Mouse (Mus musculus) neural tube, embryonic 14.5 days (tissue): ENCODE measurements at regions not wholly inside any gene's neighbourhood (a gene's known extent, or its start where the extent isn't known, plus 50 kb on each side); places are given as distances from the start of the nearest gene placed in this dataset.

Experiments
- ATAC-seq: fragments of 200-750 bp; cut with Nextera tagmentation; 2 replicates; pipeline ENCODE4 v1.8.0; 2017; ENCODE audit warnings: low read depth, mild to moderate bottlenecking, moderate TSS enrichment, moderate library complexity
- H3K27ac ChIP-seq: fragments of 300-500 bp; sonication (generic); 2 replicates; pipeline ENCODE4 v1.5.1; 2014; ENCODE audit warnings: low read depth, mild to moderate bottlenecking, control low read depth, low read length, moderate library complexity, mixed read lengths
- H3K27me3 ChIP-seq: fragments of 300-500 bp; sonication (generic); 2 replicates; pipeline ENCODE4 v1.6.1; 2014; ENCODE audit warnings: low read length; ENCODE audit not compliant: control insufficient read depth, insufficient read depth
- H3K36me3 ChIP-seq: fragments of 300-500 bp; sonication (generic); 2 replicates; pipeline ENCODE4 v1.6.1; 2014; ENCODE audit warnings: low read length, mixed read lengths; ENCODE audit not compliant: control insufficient read depth, insufficient read depth
- H3K4me1 ChIP-seq: fragments of 300-500 bp; sonication (generic); 2 replicates; pipeline ENCODE4 v1.6.1; 2014; ENCODE audit warnings: low read length; ENCODE audit not compliant: control insufficient read depth, insufficient read depth
- H3K4me2 ChIP-seq: fragments of 300-500 bp; sonication (generic); 2 replicates; pipeline ENCODE4 v1.6.1; 2014; ENCODE audit warnings: mild to moderate bottlenecking, low read depth, low read length, control low read depth
- H3K4me3 ChIP-seq: fragments of 300-500 bp; sonication (generic); 2 replicates; pipeline ENCODE4 v1.5.1; 2014; ENCODE audit warnings: low read depth, low read length, control low read depth, mixed read lengths
- H3K9ac ChIP-seq: fragments of 300-500 bp; sonication (generic); replicated peaks from 2 replicates; pipeline ENCODE4 v1.6.1; 2014; ENCODE audit warnings: low read depth, mild to moderate bottlenecking, control low read depth, low read length, mixed read lengths
- H3K9me3 ChIP-seq: fragments of 300-500 bp; sonication (generic); 2 replicates; pipeline ENCODE4 v1.6.1; 2016; ENCODE audit warnings: low read length; ENCODE audit not compliant: control insufficient read depth
- WGBS: fragments of 180-500 bp; shearing (Covaris S2); extraction: QIAGEN DNeasy Blood & Tissue Kit; methylation state at CpG from one replicate; pipeline ENCODE4 v1.1.7; 2014; 5-methylcytosine and 5-hydroxymethylcytosine counted together

GRCm38 (mm10) chr15:93744191-93744945 is 148.7 kb upstream of the Prickle1 start:
- no peaks in the 10 kb centered on the region for H3K36me3 ChIP-seq
- H3K27me3 ChIP-seq, result no peaks in the 10 kb centered on the region
- no peak overlapping the region for H3K4me2 ChIP-seq
- H3K9me3 ChIP-seq, result no peaks in the 10 kb centered on the region; the same call in 1 of the 2 replicates
- ATAC-seq, result no peak
- no peak overlapping the region for H3K9ac ChIP-seq
- H3K27ac ChIP-seq, result no peak overlapping the region
- WGBS, result 71% methylated on average over 12 of the region's 12 CpGs
- no peaks in the 10 kb centered on the region for H3K4me1 ChIP-seq
- H3K4me3 ChIP-seq, result no peak overlapping the region

- H3K4me3 ChIP-seq, result no peak overlapping the region
- no peaks in the 10 kb centered on the region for H3K36me3 ChIP-seq
- H3K27ac ChIP-seq, result no peak overlapping the region
- H3K9me3 ChIP-seq, result no peaks in the 10 kb centered on the region
- no peak overlapping the region for H3K4me2 ChIP-seq
- 88% methylated on average over 18 of the region's 18 CpGs for WGBS
- no peak overlapping the region for H3K9ac ChIP-seq
- no peaks in the 10 kb centered on the region for H3K4me1 ChIP-seq
- no peaks in the 10 kb centered on the region for H3K27me3 ChIP-seq
- ATAC-seq, result no peak
Observed at GRCm38 (mm10) chr15:93733731-93734510, 138.2 kb upstream of the Prickle1 start.

DNA sequence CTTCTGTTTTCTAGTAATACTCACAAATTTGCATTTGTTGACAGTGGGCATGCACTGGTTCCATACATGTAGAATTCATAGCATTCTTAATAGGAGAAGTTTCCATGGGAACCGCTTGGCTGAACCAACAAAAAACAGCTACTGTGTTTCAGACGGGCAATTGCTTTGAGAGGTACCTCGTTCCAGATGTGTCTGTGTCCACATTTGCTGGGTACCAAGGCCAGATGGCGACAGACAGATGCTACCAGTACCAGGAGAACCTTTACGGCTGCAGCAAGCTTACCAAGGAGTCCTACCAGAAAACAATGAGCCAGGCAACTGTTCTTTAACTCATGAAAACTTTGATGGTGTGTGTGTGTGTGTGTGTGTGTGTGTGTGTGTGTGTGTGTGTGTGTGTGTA is 137.1 kb upstream of the Prickle1 start:
- H3K9ac ChIP-seq, result no peak overlapping the region
- no peak for ATAC-seq
- no peak overlapping the region for H3K27ac ChIP-seq
- H3K36me3 ChIP-seq, result no peaks in the 10 kb centered on the region
- H3K4me3 ChIP-seq, result no peak overlapping the region
- no peaks in the 10 kb centered on the region for H3K27me3 ChIP-seq
- H3K4me1 ChIP-seq, result no peaks in the 10 kb centered on the region
- H3K4me2 ChIP-seq, result no peak overlapping the region
- whole genome bisulfite sequencing, result 62% methylated on average over 5 of the region's 5 CpGs
- no peaks in the 10 kb centered on the region for H3K9me3 ChIP-seq

- Histone ChIP-seq H3K4me2 (no peak overlapping the region), H3K4me1 (no peaks in the 10 kb centered on the region), H3K4me3 (no peak overlapping the region), H3K36me3 (no peaks in the 10 kb centered on the region), H3K9ac (no peak overlapping the region), H3K9me3 (no peaks in the 10 kb centered on the region), H3K27ac (no peak overlapping the region), H3K27me3 (no peaks in the 10 kb centered on the region)
- WGBS, result 23% methylated on average over 6 of the region's 6 CpGs
- ATAC-seq, result no peak
Observed at GRCm38 (mm10) chr15:93731161-93731560, 135.5 kb upstream of the Prickle1 start.

- WGBS, result 40% methylated on average over 4 of the region's 4 CpGs
- Histone ChIP-seq H3K27ac (no peak overlapping the region), H3K9me3 (no peaks in the 10 kb centered on the region), H3K27me3 (no peaks in the 10 kb centered on the region), H3K4me2 (no peak overlapping the region), H3K9ac (no peak overlapping the region), H3K4me1 (no peaks in the 10 kb centered on the region), H3K4me3 (no peak overlapping the region), H3K36me3 (no peaks in the 10 kb centered on the region)
- ATAC-seq, result no peak
Observed at GRCm38 (mm10) chr15:93715443-93715842, 119.8 kb upstream of the Prickle1 start.

- Histone ChIP-seq H3K4me3 (no peak overlapping the region), H3K9me3 (no peaks in the 10 kb centered on the region), H3K4me1 (no peaks in the 10 kb centered on the region), H3K27ac (no peak overlapping the region), H3K4me2 (no peak overlapping the region), H3K36me3 (no peaks in the 10 kb centered on the region), H3K9ac (no peak overlapping the region), H3K27me3 (no peaks in the 10 kb centered on the region)
- ATAC-seq, result no peak
- 88% methylated on average over 7 of the region's 7 CpGs for WGBS
Observed at GRCm38 (mm10) chr15:93713428-93713827, 117.7 kb upstream of the Prickle1 start.

- 52% methylated on average over 10 of the region's 10 CpGs for WGBS
- H3K4me2 ChIP-seq, result no peak overlapping the region
- no peaks in the 10 kb centered on the region for H3K9me3 ChIP-seq
- no peak overlapping the region for H3K27ac ChIP-seq
- no peak for ATAC-seq
- H3K9ac ChIP-seq, result no peak overlapping the region
- H3K27me3 ChIP-seq, result no peaks in the 10 kb centered on the region
- no peaks in the 10 kb centered on the region for H3K36me3 ChIP-seq
- H3K4me1 ChIP-seq, result no peaks in the 10 kb centered on the region
- H3K4me3 ChIP-seq, result no peak overlapping the region
Observed at GRCm38 (mm10) chr15:93712594-93712993, 116.9 kb upstream of the Prickle1 start.

- no peak overlapping the region for H3K27ac ChIP-seq
- no peaks in the 10 kb centered on the region for H3K4me1 ChIP-seq
- no peak overlapping the region for H3K4me3 ChIP-seq
- no peak overlapping the region for H3K4me2 ChIP-seq
- no peaks in the 10 kb centered on the region for H3K9me3 ChIP-seq
- no peaks in the 10 kb centered on the region for H3K36me3 ChIP-seq
- no peaks in the 10 kb centered on the region for H3K27me3 ChIP-seq
- WGBS, result 22% methylated on average over 13 of the region's 13 CpGs
- no peak overlapping the region for H3K9ac ChIP-seq
- no peak for ATAC-seq
Observed at GRCm38 (mm10) chr15:93711150-93711784, 115.6 kb upstream of the Prickle1 start.
